Mouse (Mus musculus) G1E (cell line): ENCODE results near the gene Kcnip4.

ENCODE experiments used
- CTCF ChIP-seq: IDR thresholded peaks from 2 replicates; pipeline ENCODE4 v1.5.1; 2012; ENCODE audit warnings: low read depth, low read length, inconsistent platforms, mixed read lengths
- GATA2 ChIP-seq: IDR thresholded peaks from 2 replicates; pipeline ENCODE4 v1.6.1; 2012; ENCODE audit warnings: low read depth, low read length, inconsistent platforms, borderline replicate concordance
- POLR2AphosphoS5 ChIP-seq: IDR thresholded peaks from 2 replicates; pipeline ENCODE4 v1.6.1; 2012; ENCODE audit warnings: low read depth, low read length, inconsistent platforms; ENCODE audit not compliant: insufficient replicate concordance
- TAL1 ChIP-seq: conservative IDR thresholded peaks from 2 replicates; pipeline ENCODE4 v1.6.1; 2012; ENCODE audit warnings: low read depth, low read length, inconsistent platforms, mixed read lengths

DNA sequence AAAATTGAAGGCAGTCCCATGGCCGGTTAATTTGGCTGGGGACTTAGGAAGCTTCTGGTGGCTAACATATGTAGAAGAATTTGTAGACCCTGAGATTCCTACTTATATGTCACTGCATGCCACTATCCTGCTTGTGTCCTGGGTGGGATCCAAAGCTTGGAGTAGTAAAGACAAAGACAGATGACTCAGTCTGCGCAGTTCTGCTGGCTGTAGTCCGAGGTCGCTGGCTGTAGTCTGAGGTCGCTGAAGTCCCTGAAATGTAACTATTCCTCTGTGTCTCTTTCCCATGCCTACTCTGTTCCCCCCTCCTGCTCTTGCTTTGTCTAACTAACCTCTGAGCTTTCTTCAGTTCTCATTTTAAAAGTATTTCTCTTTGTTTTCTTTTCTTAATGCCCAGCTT lies 1114.4 kb downstream of the Kcnip4 start:
- TF ChIP-seq CTCF (no peak), GATA2 (no peak), TAL1 (no peak), POLR2AphosphoS5 (no peak)
